Mouse (Mus musculus): Measurements from ENCODE around the gene Hmx1.

DNA sequence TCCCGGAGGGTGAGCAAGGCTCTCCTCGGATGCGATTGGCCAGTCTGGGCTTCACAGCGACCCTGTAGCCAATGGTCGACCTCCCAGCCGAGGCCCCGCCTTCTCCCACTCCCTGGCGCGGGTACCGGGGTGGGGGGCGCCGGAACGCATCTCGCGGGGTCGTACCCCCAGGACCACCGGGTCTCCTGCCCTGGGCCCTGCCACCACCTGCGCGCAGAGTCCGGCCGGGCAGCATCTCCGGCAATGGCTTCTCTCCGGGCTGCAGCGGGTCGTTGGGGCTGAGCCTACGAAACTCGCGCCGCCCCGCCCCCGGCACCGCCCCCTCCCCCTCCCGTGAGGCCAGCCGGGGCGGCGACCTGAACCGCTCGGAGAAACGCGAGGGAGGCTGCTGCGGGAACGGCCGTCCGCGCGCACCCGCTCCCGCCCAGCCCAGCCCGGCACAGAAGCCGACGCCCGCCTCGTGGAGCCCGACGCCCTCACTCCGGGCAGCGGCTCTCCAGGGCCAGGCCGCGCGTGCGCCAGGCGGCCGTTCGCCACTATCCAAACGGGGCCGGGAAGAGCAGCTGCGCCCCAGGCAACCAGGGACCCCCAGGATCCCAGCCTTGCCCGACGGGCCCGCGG lies at the start of gene Hmx1:
- no peak for TF ChIP-seq POLR2A (IDR thresholded peaks at IDR 0.05; ENCODE audit: low read depth, low read length)
- no peak for TF ChIP-seq CTCF (IDR thresholded peaks at IDR 0.05; ENCODE audit: extremely low read depth, insufficient read depth, insufficient read length, insufficient replicate concordance)
